Mouse (Mus musculus): ENCODE data around the gene Mcidas.
A peak's percentile ranks its signal among the peaks of the same experiment; 100 is the strongest.
"Not testable (repeated sequence)": the region's sequence is repeated elsewhere in the genome, so short reads cannot be mapped to it uniquely, and the experiment has no call there.

Gene Mcidas

DNA sequence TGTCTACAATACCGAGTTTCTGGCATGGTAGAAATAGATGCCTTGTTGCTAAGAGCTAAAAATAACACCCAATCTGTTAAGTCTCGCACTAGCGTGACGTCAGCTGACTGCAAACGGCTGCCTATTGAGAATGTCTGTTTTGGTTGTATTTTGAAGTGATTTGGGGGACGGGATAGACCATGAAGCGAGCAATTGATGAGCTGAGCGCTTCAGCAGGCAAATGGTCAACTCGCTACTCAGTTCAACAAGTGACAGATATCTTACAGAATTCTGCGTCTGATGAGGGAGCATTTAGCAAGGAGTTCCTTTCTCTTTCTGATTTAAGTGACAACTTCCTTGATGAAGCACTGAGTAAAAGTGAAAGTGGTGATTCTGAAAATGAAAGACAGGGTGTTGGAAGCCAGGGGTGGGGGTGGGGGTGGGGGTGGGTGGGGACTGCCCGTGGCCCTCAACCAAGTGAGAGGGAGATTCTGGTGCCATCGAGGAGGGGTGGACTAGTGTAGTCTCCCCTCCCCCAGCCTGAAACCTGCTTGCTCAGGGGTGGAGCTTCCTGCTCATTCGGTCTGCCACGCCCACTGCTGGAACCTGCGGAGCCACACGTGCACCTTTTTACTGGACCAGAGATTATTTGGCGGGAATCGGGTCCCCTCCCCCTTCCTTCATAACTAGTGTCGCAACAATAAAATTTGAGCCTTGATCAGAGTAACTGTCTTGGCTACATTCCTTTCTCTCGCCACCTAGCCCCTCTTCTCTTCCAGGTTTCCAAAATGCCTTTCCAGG is 19.7 kb downstream of the Mcidas start:
- DNase-seq (ENCODE audit: low read depth, low spot score) = not testable (repeated sequence)

DNA sequence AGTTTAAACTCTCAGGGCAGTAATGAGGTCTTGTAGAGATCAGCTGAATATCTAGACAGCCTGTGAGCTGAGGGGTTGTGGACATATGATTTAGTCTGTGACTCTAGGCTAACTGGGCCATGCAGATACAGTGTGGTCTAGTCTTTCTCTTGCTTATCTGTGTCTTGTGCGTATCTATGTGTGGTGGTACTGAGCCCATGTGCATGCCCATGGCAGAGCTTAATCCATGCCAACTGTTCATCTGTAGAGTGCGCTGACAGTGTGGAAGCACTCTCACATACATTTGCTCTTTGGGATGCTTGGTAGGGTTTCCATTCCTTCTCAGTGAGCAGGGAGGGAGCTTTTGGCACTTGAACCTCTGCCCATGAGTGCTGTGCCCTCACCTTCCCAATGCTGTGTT is 27.9 kb downstream of the Mcidas start:
- no peak for DNase-seq (ENCODE audit: low read depth, low spot score)

DNA sequence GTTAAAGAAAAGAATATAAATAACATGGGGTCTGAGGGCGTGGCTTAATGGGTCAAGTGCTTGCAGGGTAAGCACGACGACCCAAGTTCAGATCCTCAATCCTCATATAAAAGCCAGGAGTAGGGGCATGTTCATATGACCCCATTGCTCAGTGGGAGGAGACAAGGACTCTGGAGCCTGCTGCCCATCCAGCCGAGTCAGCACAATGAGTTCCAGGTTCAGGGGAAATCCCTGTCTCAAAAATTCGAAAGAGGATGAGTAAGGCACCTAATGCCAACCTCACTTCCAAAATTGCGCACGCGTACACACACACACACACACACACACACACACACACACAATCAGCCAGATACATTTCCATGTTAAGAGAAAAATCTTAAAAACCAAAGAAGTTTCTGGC is 28.8 kb downstream of the Mcidas start:
- DNase-seq (ENCODE audit: low read depth, low spot score) = no peak

DNA sequence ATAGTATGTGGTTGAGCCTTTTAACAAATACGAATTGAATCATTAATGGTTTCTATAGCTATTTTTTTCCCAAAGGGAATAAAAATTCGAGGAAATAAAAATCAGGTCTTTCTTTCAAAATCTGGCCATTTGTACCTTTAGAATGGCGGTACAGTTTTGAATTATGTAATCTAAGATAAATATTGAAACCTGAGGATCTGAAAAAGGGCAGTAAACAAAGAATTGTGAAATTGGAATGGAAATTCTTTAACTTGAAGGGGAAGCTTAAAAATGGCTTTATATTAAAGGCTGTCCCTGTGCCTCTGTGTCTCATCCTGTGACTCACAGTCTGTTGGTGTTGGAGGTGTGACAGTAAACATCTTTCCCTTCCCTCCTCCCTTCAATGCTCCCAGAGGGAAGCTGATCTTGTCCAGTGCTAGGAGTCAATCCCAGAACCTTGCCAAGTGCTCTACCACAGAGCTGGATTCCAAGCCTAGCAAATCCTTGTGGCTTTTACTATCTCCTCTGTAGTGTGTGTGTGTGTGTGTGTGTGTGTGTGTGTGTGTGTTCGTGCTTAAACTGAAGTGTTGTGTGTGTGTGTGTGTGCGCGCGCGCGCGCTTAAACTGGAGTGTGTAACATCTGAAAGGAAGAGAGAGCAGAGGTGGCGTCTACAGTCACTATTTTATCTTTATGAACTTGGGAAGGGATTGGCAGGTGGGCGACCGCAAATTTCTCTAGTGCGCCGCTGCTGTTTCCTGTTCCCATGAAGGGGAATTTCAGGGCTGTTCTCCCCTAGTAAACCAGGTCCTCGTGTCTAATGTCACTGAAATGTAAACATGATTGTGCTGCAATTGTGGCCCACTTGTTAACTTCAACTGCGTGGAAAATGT is 29.9 kb downstream of the Mcidas start:
- no peak for DNase-seq (ENCODE audit: low read depth, low spot score)

GRCm38 (mm10) chr13:113031351-113031750 is 37.7 kb downstream of the Mcidas start:
- DNase-seq (ENCODE audit: low read depth, low spot score) = no peak

- DNase-seq (ENCODE audit: low read depth, low spot score) = no peak
Measured at GRCm38 (mm10) chr13:113031792-113032571, 38.3 kb downstream of the Mcidas start.

DNA sequence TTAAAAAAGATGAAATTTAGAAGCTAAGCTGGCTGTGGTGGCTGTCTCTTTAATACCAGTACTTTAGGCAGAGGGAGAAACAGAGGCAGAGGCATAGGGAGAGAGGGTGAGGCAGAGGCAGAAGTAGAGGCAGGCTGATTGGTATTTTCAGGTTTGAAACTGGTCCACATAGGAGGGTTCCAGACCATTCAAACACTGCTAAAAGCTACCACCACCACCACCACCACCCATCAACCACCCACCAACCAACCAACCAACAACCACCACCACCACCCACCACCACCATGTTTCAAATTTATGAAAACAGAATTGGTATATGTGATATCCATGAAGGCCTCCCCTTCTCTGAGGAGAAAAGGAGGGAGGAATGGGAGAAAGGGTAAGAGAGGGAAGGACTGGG is 39.2 kb downstream of the Mcidas start:
- no peak for DNase-seq (ENCODE audit: low read depth, low spot score)

GRCm38 (mm10) chr13:113034271-113034886 is 40.7 kb downstream of the Mcidas start:
- DNase-seq (ENCODE audit: low read depth, low spot score) = no peak

DNA sequence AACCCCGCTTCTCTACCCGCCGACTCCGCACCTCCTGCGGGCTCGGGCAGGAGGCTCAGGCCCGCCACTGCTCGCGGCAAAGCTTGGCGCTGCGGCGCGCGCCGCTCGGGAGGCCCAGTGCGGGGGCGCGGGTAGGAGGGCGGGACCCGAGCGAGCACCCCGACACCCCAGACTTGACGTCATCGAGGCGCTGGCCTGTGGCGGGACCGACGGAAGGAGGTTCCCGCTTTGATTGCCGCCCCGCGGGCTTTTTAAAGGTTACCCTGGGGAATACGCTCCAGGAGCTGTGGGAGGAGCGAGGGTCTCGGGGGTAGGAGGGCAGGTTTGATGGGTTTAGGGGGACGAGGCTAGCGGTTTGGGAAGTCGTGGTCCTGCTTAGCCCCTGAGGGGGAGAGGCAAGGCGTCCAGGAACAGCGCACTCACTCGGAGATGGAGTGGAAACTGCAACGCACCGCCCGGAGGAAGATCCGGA is 41.3 kb downstream of the Mcidas start, which contains the start of gene Cdc20b:
Gene Cdc20b, plus strand, starts transcription at position 162 of the 472 bp plus-strand sequence.
- no peak for DNase-seq (ENCODE audit: low read depth, low spot score)

GRCm38 (mm10) chr13:113035852-113036251 is 42.2 kb downstream of the Mcidas start:
- peak; percentile 88 for DNase-seq (ENCODE audit: low read depth, low spot score)

GRCm38 (mm10) chr13:113044876-113045275 is 51.2 kb downstream of the Mcidas start:
- no peak for DNase-seq (ENCODE audit: low read depth, low spot score)

GRCm38 (mm10) chr13:113045458-113046110 is 51.9 kb downstream of the Mcidas start:
- no peak for DNase-seq (ENCODE audit: low read depth, low spot score)

- peak; percentile 66 for DNase-seq (ENCODE audit: low read depth, low spot score)
Measured at GRCm38 (mm10) chr13:113046211-113046883, 52.7 kb downstream of the Mcidas start, which contains the start of gene Gpx8. Gene Gpx8 (minus strand): TSS chr13:113046410.

DNA sequence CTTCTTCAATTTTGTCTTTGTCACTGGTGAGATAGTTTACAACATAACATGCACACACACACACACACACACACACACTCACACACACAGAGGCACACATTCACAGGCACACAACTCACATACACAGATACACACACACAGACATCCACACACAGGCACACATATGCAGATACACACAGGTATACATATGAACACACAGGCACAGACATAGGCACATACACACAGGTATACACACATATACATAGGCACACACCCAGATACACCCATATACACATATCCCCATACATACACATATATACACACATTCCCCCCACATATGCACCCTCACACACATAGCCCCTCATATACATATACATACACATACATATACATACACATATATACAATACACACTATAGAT is 53.4 kb downstream of the Mcidas start:
- DNase-seq (ENCODE audit: low read depth, low spot score) = no peak

DNA sequence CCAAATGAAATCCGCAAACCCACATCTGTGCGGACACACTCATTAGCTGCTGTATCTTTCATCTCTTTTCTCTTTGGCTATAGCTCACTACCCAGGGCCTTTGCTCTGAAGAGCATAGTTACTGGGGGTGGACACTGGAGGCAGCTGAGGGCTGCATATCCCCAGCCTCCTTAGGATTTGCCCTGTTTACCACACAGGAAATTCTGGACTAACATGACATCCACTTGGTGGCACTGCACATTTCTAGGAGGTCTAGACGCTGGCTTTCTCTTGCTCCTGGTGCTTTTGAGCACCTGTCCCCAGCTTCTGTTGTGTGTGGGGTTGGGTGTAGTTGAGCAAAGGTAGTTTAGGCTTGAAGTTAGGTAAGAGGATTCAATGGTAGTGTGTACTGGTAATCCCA is 54.0 kb downstream of the Mcidas start:
- DNase-seq (ENCODE audit: low read depth, low spot score) = no peak

Data from embryo, embryonic 11.5 days (tissue).